Mouse (Mus musculus) urinary bladder, postnatal 14 days (tissue): ENCODE data around the gene Ap1s1.

Experiments
- DNase-seq: peaks from one replicate; pipeline ENCODE4 v3.0.0; 2021; ENCODE audit warnings: low spot score

Gene Ap1s1

DNA sequence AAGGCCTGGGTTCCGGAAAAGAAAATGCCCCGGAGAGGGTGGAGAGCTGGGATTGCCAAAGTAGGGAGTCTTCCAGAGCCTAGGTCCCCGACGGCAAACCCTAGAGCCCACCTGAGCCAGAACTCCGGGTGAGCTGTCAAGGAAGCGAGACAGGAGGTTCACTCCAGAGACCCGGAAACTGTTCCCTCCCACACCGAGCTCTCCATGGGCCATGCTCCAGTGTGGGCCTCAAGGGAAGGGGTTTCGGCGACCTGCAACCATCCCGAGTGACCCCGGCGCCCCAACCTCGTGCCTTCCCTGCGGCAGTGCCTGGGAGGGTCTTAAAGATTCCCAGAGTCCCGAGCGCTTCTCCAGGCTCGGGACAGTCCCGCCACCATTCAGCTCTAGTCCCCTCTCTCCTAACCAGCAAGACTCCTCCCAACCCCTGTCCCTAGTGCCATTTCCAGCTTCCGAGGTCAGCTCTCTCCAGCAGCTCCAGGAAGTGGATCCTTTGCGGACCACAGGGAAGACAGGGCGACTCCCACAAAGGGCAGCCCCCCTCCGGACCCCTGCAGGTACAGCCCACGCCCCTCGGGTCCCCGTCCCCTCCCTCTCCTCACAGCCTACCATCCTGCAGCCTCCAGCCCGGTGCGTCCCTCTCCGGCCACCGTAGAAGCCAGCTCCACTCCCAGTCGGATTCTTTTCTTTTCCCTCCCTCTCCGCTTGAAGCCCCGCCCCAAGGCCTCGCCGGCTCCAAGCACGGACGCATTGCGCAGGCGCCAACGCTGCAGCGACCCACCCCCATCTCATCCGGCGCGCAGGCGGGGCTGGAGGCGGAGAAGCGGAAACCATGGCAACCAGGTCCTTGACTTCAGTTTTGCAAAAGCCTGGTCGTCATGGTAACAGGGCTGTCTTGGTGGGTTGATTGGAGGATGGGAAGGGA, at the start of gene Ap1s1:
Gene Ap1s1 (minus strand): TSS at position 734 of the 922 bp plus-strand sequence.
- DNase-seq = peak; percentile 97

DNA sequence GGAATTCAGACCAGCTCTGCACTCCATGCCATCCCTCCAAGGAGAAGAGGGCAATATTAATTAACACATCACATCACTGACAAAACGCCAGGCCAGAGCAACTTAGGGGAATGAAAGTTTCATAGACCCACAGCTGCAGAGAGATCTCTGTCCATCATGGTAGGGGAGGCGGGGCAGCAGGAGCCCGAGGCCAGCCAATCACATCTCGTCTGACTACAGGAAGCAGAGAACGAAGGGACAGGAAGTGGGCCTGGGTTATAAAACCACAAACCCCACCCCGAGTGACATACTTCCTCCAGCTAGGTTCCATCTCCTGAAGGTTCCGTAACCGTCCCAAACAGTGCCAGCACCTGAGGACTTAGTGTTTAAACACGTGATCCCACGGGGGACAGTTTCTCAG, 49.2 kb upstream of the Ap1s1 start:
- no peak for DNase-seq

DNA sequence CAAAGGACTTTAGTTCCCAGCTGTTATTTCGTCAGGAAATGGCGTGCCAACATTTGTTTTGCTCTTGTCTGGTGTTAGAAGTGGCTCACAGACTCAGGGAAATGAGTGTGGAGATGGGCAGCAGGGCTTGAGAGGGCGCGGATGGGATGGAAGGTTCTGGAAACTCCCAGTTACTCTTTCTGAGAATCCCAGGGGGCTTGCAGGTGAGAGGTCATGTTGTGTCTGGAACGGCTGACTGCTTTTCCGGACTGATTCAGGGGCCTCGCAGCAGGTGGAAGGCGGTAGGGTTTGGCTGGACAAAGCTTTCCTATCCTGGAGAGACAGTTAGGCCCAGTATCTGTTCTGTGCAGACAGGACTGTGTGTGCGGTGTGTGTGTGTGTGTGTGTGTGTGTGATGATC, 47.8 kb upstream of the Ap1s1 start:
- DNase-seq = no peak

DNA sequence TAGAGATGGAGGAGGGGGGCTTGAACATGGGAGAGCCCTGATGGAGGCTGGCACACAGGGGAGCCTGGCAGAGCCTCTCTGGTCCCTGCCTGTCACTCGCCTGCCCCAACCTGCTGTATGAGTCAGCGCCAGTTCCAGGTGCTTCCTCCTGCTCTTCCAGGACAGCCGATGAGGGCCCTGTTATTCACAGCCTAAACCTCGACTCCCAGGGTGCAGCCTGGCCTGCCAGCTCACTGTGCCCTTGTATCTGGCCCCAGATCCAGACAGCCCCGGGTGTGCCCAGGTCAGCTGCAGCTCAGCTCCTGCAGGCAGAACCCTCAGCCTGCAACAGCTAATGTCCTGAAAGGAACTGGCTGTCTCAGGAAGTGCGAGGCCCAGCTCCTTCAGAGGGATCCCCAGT, 45.6 kb upstream of the Ap1s1 start:
- peak; percentile 29 for DNase-seq

DNA sequence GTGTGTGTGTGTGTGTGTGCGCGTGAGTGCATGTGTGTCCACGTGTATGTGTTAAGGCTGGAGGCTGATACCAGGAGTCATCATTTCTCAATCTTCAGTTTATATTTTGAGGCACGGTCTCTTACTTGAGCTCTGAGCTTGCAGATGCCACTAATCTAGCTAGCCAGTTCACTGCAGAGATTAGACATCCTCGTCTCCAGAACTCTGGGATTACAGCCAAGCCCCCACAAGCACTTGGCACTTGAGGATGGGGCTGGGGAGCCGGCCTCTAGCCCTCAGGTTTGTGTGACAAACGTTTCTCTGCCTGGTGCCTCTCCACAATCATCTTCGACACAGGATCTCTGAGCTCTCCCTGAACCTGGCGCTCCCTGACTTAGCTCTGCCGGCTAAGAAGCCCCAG, 44.9 kb upstream of the Ap1s1 start:
- no peak for DNase-seq

DNA sequence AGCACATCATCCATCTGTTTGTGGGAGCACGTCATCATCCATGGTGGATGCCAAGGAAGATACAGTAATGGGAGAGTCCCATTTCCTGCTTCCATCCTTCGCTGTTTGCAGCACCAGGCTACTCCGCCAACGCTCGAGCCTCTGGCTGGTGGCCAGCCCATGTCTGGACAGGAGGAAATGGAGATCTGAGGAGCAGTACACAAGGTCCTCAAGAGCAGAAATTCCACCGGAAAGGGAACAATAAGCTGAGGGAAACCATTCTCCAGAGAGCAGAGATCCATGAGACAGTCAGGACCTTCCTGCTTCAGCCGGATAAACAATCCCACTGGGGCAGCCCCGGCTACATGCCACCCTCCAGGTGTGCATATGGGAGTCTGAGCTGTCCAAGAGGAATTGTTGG, 41.5 kb upstream of the Ap1s1 start:
- no peak for DNase-seq

DNA sequence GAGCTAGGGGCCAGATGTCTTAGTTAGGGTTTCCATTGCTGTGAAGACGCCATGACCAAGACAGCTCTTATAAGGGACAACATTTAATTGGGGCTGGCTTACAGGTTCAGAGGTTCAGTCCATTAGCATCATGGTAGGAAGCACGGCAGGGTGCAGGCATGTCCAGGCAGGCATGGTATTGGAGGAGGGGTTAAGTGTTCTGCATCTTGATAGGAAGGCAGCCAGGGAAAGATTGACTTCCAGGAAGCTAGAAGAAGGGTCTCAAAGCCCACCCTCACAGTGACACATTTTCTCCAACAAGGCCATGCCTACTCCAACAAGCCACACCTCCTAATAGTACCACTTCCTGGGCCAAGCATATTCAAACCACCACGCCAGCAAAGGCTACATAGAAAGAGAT, 39.8 kb upstream of the Ap1s1 start:
- DNase-seq = no peak

DNA sequence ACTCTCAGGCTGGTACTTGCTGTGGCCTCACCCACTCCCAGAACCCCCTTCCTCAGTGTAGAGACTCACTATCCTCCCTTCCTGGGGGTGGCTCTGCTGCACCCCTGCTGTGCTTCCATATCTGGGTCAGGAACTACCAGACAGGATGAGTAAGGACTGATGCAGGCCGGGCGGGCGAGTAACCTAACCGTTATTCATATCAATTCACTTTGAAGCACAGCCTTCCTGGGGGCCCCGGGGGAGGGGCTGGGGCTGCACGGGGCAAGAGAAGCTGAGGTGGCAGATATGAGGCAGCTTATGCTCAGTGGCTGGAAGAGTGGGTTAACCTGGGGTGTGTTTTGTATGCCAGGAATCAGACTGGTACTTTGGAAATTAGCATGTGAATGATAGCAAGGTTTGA, 39.1 kb upstream of the Ap1s1 start:
- no peak for DNase-seq

DNA sequence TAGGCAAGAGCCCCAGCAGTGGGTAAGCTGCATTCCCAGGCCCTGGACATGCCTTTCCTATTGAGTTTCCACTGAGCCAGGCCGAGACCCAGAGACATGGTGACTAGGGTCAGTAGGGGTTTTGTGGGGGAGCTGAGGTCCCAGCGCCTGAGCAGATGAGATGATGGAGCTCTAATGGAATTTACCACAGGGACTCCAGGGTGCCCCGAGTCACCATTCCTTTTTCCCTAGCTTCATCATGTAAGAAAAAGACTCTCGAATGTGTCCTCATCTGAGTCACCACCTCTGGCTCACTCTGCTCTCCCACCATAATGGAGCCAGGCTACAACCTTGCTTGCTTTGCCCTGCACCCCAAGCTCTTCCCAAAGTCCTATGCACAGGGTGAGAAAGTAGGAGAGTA, 37.1 kb upstream of the Ap1s1 start:
- no peak for DNase-seq

DNA sequence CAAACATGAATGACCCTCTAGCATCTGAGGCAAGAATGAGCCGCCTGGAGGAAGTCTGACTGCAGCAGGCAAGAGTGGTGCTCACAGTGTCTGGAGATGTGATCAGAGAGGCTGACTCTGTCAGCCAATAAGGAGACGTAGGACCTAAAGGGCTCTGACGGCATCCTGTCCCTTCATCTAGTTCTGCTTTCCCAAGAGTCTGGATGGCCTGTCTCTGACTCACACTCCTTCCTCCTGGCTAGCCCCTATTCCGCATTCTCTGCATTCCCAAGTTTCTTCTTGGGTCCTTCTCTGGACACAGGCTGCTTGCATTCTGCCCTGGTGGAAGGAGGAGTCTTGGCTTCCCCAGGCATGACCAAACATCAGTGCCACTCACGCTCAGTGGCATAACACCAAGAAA, 33.9 kb upstream of the Ap1s1 start:
- DNase-seq = peak; percentile 46

DNA sequence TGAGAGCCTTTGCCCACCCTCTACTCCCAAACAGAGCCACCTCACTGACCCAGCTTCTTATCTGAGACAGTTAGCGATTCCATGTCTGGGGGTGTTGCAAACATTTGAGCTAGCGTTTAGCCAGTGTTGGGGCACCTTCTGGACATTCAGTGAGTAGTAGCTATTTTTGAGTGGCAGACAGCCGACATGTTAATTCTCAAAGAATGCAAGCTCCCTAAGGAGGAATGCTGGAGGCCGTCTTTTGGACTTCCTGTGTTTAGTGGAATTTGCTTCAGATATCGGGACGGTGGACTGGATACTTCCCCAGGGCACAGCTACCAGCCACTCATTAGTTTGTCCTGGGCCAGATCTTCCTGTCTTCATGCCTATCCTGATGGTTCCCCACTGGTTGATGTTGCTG, 32.7 kb upstream of the Ap1s1 start:
- no peak for DNase-seq

DNA sequence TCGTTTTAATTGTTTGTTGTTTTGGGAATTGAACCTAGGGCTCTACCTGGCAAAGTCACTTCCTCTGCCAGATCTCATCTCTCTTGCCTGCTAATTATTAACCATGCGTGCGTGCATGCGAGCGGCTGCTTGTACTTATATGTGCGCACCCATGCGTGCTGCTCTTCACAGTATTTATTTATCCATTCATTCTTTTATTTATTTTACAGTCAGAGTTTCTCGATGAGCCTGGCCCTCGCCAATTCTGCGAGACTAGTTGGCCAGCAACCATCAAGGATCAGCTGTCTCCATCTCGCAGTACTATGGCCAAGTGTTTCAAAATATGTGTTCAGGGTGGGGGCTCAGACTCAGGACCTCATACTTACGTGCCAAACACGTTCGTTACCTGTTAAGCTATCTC, 32.1 kb upstream of the Ap1s1 start:
- peak; percentile 44 for DNase-seq

DNA sequence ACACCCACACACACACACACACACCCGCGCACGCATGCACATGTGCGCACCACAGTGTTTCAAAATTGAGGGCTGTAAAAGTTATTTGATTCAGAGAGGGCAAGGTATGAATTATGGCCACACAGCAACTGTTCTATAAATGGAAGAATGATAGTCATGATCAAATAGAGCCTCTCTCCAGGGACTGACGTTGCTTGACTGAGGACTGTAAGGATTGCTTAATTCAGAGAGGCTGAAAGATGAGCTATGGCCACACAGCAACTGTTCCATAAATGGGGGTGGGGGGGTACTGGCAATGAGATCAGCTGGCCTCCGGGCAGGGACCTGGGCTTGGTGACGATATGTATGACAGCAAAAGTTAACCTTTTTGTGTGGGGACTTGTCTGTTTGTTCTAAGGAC, 31.3 kb upstream of the Ap1s1 start:
- DNase-seq = no peak

DNA sequence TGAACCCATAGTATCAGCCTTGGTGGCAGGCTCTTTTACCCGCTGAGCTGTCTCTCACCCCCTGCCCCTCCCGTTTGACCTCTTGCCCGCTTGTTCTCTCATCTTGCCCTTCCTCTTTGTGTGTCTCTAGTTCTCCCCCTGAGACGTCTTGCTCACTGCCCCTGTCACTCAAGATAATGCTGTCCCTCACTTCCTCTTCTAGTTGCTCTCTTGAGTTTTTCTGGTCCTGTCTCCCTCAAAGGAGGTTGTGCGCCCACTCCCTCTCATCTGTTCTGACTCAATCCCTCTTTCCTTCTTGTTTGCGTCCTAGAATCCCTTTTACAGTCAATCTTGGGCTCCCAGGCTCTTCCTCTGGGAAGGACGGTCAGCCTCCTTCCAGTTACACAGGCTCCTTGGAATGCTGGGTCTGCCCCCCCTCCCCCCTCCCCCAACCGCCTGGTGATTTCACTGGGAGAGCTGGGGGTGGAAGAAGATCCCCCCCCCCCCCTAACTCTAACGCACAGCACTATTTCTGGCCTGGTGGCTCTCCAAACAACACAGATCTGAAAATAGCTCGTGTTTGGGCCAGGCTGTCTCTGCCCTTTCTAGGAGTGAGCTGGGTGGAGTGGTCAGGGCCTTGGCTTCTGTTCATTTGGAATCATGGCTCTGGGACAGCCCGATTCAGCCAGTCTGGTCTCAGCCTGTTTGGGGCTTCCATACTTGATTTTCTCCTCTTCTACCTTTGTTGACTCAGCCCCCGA, 30.4 kb upstream of the Ap1s1 start:
- peak; percentile 48 for DNase-seq

DNA sequence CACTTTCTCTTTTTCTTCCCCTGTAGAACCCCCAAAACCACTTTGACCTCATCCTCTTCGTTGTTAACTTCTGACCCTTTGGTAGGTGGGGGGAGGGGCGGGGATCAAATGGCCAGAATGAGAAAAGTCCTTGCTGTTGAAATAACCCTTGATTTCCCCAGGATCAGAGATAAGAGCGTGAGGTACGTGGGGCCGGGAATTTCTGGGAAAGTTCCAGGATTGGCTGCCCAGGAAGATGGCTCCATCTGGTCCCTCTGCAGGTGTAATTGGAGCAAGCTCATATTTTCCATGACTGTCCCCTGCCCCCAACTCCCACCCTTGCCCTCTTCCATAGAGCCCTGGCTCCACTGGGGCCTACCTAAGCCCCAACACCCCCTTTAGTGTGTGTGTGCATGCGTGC, 29.8 kb upstream of the Ap1s1 start:
- no peak for DNase-seq

DNA sequence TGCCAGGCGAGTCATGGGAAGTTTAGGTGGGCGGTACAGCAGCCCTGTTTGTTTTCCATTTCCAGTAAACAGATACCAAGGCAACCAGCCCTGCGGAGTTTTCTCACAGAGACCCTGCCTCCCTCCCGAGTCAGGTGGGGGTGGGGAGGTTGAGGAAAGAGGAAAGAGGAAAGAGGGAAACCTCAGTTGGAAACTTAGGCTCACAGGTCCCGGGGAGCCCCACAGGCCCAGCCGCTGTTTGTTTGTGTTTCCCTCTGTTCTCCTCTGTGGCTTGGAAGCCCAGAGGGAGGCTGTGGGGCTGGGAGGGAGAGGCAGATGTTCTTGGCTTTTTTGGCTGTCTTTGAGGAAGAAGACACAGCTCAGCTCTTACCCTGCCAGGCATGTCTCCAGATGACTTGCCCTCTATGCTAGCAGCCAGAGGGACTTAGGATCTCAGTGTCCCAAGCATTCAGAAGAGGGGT, 28.3 kb upstream of the Ap1s1 start:
- DNase-seq = peak; percentile 49

DNA sequence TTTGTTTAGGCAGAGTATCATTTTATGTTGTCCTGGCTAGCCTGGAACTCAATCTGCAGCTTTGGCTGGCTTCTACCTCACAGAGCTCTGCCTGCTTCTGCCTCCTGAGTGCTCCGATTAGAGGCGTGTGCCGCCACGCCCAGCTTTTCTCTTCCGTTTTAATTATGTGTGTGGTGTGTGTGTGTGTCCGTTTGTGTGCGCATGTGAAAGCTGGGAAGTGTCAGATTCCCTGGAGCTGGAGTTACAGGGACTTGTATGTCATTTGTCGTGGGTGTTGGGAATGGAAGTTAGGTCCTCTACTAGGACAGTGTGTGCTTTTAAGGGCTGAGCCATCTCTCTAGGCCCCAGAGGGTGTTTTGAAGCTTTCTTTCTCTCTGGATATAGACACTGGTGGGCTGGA, 27.2 kb upstream of the Ap1s1 start:
- no peak for DNase-seq

DNA sequence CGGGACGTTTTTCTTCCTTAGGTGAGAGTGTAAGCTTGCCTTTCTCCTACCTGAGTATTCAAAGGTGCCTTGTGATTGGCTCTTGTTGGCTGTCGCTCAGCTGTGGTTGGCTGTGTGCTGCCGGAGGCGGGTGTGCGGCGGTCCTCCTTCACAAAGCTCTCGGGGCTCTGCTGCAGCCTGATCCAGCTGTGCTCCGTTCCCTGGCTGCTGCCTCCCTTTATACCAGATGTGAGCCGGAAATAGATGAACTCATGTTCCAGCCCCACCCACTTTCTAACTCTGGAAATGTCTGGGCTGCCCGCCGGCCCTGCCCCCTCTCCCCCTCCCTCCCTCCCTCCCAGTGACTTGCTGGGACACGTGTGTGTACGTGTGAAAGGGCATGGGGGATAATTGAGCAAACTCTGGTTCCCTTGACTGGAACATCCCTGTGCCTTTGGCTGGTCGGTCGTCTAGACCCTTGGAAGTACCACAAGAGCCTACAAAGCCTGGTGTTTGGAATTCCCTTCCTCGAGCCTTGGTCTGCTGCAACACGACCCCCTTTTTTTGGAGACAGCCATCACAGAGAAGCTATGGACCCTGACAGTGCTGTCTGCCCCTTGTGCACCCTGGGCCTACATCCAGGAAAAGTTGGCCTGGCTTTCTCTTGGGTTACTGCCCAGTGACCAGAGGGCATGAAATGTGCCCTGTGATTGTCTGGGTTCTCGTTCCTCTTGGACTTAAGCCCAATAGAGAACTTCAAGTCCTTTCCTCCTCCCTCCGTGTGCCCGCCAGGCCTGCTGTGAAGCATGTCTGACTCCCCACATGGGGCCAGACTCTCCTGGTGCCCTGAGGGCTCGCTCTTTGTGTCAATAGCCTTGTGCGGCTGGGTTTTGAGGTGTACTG, 26.4 kb upstream of the Ap1s1 start, which contains the start of gene Serpine1:
Gene Serpine1 (minus strand): TSS at position 190 of the 882 bp plus-strand sequence.
- peak; percentile 78 for DNase-seq

DNA sequence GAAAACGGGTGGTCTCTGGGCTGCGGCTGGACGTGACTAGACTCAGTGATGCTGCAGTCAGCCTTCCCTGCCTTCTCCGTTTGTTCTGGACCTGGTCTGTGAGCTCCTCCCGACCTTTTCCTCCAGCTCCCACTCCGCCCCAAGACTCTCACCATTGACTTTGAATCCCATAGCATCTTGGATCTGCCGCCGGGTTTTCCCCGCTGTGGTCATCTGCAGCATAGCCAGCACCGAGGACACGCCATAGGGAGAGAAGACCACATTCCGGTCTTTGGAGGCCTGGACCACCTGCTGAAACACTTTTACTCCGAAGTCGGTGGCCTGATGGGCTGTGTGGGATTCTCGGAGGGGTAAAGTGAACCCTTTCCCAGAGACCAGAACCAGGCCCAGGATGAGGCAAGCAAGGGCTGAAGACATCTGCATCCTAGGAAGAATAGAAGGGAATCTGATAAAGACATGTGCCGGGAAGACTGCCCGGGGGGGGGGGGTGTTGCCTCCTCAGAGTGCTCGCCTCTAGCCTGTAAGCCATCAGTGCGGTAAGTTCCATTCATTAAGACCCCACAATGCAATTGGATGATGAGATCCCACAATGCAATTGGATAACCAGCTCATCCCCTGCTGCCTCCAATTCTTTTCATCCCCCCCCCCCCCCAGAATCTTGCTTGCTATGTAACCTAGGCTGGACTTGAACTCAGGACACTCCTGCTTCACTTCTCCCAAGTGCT, 25.1 kb upstream of the Ap1s1 start:
- DNase-seq = no peak

DNA sequence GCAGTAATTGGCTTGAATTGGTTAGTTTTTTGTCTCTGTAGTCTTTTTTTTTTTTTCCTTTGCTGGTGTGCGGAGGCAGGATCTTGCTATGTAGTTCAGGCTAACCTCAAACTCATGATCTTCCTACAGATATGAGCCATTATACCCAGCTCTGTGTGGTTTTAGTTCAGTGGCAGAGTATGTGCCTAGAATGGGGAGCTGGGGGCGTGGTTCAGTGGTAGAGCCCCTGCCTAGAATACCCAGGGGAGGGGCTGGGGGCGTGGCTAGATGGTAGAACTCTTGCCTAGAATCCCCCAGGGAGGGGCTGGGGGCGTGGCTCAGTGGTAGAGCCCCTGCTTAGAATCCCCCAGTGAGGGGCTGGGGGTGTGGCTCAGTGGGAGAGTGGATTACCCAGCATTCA, 22.8 kb upstream of the Ap1s1 start:
- no peak for DNase-seq

DNA sequence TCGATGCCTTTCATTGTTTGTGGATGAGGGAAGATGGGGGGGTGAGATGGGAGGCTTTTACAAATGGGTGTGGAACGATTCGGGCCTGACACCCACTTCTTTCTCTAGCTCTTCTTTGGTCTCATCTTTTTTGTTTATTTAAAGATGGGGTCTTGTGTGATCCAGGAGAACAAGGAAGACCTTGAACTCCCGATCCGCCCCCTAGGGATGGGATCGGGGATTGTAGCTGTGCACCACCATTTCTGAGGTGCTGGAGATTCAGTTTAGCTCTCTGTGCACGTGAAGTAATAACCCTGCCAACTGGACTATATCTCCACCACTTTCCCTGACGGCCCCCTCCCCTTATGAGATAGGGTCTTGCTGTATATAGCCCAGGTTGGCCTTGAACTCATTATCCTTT, 20.0 kb upstream of the Ap1s1 start:
- DNase-seq = no peak

DNA sequence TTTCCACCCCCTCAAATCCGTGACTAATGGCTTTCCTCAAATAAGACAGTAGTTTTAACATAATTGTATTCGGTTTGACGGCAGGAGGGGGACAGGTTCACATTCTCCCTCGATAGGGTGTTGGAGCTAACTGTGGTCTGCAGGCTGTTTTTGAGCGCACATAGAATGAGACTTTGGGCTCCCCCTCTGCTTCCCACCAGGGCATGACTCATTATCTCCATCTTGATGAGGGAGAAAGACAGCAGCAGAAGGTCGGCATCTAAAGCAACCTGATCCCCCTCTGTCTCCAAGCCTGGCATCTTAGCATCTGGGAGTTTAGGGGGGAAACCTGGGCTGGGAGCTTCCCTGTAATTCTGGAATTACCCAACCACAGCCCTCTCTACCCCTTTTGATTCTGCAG, 19.5 kb upstream of the Ap1s1 start:
- DNase-seq = no peak
